Comparison of ENCODE assay signal across 12 mouse cellular contexts in the genomic region with DNA sequence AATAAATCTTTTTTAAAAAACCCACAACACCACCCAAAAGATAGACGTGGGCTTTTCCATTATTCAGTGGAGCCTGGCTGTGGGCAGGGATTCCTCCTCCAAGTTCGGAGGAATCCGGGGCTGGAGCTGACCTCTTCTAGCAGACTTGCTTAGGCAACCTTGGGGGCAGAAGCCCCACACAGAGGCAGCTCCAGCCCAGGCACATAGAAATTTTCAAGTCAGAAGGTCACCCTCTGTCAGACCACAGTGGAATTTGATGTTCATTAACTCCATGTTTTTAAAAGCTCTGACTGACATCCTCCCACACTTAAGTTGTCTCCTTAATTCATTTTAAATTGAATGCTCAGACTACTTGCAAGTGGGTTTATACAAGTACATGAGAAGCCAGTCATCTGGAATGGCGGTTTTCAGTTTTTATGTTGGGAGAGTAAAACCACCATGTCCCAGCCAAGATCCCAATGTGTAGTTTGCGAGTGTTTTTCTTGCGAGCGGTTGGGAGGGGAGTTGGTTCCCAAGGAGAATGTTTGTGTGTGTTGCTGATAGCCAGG.
"Had no signal": no experiment of that assay in that cellular context is flagged by ENCODE, and none has a peak within 500 bp of the region (broad histone marks: within the 10 kb centered on the region; RNA-seq: fewer than 3 reads in every experiment).

No protein-coding gene starts in this region.

- DNase-seq: left cerebral cortex, postnatal 4 days; liver, embryonic 13.5 days; lung, adult 18-20 months; right cerebral cortex, postnatal 4 days; spleen, adult 18-20 months; thymus, adult 18-20 months; thymus, postnatal 14 days had no signal

- H3K4me1 ChIP-seq: liver, embryonic 13.5 days had no signal

- H3K9me3 ChIP-seq: limb, embryonic 13.5 days; liver, embryonic 13.5 days; midbrain, embryonic 12.5 days; neural tube, embryonic 13.5 days had no signal

- H3K27me3 ChIP-seq: limb, embryonic 13.5 days; liver, embryonic 13.5 days; midbrain, embryonic 12.5 days; neural tube, embryonic 13.5 days had no signal

- H3K36me3 ChIP-seq: limb, embryonic 13.5 days; liver, embryonic 13.5 days; midbrain, embryonic 12.5 days; neural tube, embryonic 13.5 days had no signal

- H3K9ac ChIP-seq: limb, embryonic 13.5 days; liver, embryonic 13.5 days; midbrain, embryonic 12.5 days; neural tube, embryonic 13.5 days had no signal

- H3K4me3 ChIP-seq: limb, embryonic 13.5 days; liver, embryonic 13.5 days; midbrain, embryonic 12.5 days; neural tube, embryonic 13.5 days had no signal

- H3K27ac ChIP-seq: hindbrain, postnatal 0 days; limb, embryonic 13.5 days; liver, embryonic 13.5 days; midbrain, embryonic 12.5 days; neural tube, embryonic 13.5 days had no signal

- ATAC-seq: hindbrain, postnatal 0 days; midbrain, embryonic 16.5 days had no signal

- H3K4me2 ChIP-seq: limb, embryonic 13.5 days; liver, embryonic 13.5 days; midbrain, embryonic 12.5 days; neural tube, embryonic 13.5 days had no signal
